Mouse (Mus musculus): ENCODE data around the gene Mbtps2. TPM values are rescaled to one million over a fixed set of nuclear protein-coding genes. Genes with fewer than 3 reads are reported as not detected.

The Mbtps2 gene
- polyA plus RNA-seq (2015; fragmentation: Nextera tagmentation; extraction: Ambion mirVana) = 7.0 and 7.3 TPM in 2 replicates

GRCm38 (mm10) chrX:157598186-157598996 lies at the start of gene Mbtps2:
TSS of gene Mbtps2 (minus strand) at chrX:157598715.

DNA sequence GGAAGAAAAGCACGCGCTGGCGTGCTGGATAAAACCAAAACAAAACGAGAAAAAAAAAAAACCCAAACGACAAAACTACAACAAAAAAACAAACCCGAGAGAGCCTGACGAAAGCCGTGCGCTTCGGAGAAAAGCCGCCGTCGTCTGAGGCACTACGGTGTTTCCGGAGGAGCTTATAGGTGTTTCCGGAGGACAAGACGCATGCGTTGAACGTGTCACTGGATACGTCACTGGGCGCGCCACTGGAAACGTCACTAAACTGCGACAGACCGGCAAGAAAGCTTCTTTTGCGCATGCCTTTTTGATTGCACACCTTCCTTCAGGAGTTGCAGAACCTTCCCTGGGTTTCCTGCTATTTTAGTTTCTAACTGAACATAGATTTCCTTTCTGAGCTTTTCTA lies 29.7 kb downstream of the Mbtps2 start, which contains the start of gene Yy2:
Gene Yy2 (minus strand): TSS at position 146 of the 400 bp plus-strand sequence.

GRCm38 (mm10) chrX:157491944-157492726 lies 106.4 kb downstream of the Mbtps2 start, which contains the start of gene Sms:
TSS of gene Sms (minus strand) at chrX:157492287.

Other genes with a start within 250 kb of the Mbtps2 start
- gene Phex, start 183.4 kb downstream of the Mbtps2 start, polyA plus RNA-seq (2015; fragmentation: Nextera tagmentation; extraction: Ambion mirVana) = 0.04 TPM in 2 replicates
- gene Sms, start 106.4 kb downstream of the Mbtps2 start, polyA plus RNA-seq (2015; fragmentation: Nextera tagmentation; extraction: Ambion mirVana) = 42.0 and 43.1 TPM in 2 replicates
- gene Yy2, start 29.7 kb downstream of the Mbtps2 start, polyA plus RNA-seq (2015; fragmentation: Nextera tagmentation; extraction: Ambion mirVana) = 1.6 TPM in 2 replicates
- gene Smpx, start 100.2 kb upstream of the Mbtps2 start, polyA plus RNA-seq (2015; fragmentation: Nextera tagmentation; extraction: Ambion mirVana) = 1.6 and 2.5 TPM in 2 replicates
- gene Klhl34, start 219.7 kb upstream of the Mbtps2 start, polyA plus RNA-seq (2015; fragmentation: Nextera tagmentation; extraction: Ambion mirVana) = not detected in 2 replicates